Mouse (Mus musculus): Measurements from ENCODE around the gene Vps13c. TPM values are rescaled to one million over a fixed set of nuclear protein-coding genes. Genes with fewer than 3 reads are reported as not detected.

Gene Vps13c
- total RNA-seq, 2 experiments from 2014 or later, result 32.3 to 32.5 TPM

DNA sequence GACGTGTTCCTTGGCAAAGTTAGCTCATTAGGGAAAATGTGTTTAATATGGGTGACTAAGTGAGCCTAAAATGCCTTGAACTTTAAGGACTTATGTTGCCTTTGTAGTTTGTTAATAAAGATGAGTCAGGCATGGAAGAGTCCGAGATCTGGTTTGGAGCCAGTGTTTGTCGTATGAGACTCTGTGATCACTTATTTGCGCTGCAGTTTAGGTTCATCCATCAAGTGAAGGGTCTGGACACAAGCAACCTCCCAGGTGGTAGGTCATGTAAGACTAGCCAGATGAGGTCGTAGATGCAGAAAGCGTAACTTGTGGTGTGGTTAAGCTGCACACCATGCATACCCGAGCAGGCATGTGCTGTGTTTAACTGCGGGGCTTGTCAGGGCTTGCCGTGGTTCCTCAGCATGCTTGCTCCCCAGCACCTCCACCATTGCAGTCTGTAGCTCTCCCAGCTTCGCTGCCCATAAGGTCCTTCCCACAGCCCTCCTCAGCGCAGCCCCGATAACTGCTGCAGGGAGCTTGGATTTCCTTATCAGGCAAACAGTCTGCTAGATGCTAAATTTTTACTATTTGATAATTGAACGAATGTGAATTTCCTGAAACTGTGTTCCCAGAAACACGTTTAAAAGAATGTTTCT lies 37.0 kb downstream of the Vps13c start:
- DNase-seq (ENCODE audit: low spot score in 2 of 2), result no peak

DNA sequence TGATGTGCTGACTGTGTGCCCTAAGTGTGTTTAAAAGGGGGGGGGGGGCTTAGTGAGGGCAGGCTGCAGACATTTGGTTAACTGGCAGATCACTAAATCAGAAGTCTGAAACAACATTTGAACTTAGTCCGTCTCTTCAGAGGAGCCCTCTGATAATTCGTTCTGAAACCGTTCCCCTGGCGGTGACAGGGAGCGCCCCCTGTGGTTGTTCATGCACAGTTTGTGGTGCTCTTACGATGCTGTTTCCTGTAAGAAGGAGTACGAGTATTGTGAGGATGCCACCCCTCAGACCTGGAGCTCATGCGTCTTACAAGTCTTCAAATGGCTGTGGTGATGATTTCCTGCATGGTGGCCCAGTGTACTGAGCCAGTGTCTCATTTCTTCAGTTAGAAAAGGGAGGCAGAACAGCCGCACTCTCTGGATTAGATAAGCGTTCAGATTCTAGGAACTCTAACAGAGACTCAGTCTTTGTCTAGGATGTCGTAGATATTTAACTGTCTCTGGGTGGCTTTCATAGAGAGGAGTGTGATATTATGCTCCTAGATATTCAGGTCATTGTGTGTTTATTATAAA lies 38.1 kb downstream of the Vps13c start:
- no peak for DNase-seq (ENCODE audit: low spot score in 2 of 2)

DNA sequence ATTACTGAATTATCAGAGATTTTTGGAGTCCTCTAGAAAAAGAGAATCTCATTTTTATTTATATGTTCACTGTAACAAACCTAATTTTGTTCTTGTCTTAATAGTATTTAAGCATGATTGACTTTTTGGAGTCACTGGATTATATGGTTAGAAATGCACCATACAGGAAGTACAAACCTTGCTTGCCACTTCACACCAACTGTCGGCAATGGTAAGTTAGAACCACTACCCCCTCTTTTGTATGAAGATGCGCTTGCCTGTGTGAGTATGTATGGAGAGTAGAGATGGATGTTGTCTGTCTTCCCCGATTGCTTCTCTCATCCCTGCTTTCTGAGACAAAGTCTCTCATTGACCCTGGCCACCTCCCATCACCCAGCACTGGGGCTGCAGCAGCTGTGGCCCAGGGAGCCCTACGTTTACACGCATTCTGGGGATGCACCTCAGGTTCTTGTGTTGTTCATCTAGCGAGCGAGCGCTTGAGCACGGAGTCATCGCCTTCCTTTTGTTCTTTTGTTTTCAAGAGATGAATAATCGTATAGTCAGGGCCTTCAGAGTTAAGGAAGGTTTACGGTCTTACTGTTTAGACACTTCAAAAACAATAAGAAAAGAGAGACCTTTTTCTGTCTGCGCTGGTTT lies 43.3 kb downstream of the Vps13c start:
- no peak for DNase-seq (ENCODE audit: low spot score in 2 of 2)

DNA sequence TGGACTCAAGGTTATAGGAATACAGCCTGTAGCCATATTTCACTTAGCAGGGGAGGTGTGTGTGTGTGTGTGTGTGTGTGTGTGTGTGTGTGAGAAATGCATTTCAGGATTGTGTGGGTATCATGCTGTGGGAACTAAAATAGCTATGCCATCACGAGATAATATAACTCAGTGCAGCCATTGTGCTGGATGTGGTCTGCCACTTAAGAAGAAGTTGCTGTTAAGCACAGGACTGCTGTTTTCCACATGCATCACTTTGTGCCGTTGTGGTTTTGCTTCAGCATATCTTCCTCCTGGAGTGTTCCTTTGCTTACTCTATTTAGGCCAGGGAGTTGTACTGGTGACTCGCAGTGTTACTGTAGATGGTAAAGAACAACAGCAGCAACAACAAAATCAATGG lies 43.9 kb downstream of the Vps13c start:
- no peak for DNase-seq (ENCODE audit: low spot score in 2 of 2)

DNA sequence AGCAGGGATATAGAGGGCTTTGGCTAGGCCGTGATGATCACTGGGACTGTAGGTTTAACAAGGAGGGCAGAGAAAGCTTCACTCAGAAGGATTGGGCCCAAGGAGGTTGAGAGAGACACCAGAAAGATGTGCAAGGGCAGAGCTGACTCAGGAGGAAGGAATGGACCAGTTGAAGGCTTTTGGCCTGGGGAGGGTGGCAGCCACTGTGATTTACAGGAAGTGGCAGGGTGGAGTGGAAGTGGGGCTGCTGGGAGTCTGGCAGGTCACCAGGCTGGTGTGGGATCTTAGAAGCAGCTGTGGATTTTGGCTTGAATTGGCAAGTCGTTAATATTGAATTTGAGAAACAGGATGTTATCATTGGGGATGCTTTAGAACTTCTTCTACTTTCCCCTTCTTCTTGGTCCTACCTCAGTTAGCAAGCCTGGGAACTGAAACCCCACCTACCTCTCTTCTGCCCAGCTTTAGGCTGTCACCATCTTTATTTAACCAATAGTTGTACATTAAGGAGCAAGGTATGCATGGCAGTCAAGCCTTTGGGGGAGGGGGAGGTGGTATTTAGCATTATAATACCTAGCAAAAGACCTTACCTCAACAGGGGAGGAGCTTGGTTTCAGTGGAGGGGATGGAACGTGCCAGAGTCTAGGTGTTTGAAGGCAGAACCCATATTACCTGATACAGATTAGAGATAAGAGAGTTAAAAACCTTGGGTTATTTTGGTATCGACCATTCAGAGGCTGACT lies 47.0 kb downstream of the Vps13c start:
- no peak for DNase-seq (ENCODE audit: low spot score in 2 of 2)

DNA sequence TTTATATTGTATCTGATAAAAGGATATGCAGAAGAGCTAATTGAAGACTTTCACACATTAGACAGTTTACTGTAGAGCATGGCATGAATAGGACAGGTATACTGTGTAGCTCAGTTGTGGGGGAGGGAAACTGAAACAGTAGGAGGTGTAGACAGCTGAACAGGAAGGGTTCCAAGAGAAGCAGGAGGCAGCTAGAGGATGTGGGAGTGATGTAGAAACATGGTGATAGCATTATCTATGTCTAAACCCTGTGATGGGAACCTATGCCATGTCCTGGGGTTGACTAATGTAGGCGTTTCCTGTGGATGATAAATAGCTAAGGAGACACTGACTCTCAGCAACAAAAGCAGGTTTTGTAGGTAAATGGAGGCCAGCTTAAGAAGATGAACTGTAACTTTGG lies 53.3 kb downstream of the Vps13c start:
- no peak for DNase-seq (ENCODE audit: low spot score in 2 of 2)

DNA sequence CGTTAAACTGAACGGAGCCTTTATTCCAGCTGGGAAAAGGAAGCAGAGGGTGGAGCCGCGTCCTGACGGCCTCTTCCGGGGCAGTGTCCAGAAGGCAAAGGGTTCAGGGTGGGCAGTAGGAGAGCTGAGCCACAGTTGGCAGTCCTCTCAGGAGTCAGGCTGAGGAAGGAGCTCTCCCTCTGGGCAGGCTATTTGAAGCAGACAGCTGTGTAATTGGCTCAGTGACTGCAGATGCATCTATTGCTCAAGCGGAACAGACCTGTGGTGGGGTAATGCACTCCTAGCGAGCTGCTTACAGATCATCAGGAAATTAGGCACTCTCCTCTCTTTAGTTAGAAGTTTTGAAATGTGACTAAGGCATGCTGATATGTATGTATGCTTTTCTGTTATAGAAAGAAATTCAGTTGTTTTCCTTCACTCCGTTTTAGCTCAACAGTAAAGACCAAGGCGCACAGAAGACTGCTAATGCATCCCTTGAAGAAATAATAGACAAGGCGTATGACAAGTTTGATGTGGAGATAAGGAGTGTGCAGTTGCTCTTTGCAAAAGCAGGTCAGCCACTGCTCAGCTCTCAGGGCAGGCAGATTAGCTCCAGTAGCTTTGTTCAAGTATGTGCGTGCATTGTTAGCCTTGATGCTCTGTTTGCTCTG lies 56.6 kb downstream of the Vps13c start:
- no peak for DNase-seq (ENCODE audit: low spot score in 2 of 2)

DNA sequence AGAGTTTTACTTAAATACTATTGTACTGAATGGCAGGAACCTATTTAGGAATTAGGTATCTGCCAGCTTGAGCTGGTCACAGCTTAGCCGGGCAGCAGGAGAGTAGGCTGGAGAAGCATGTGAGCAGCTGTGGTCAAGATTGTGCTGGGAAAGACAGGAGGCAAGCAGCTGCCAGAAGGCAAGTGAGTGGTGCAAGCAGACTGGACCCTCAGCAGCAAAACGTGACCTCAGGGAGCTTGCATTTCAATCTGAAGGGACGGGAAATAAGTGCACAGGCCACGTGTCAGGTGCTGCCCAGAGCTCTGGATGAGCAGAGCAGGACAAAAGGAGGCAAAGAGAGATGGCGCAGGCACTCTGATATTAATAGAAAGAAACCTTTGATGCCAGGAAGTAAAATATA lies 60.2 kb downstream of the Vps13c start:
- DNase-seq (ENCODE audit: low spot score in 2 of 2), result no peak

DNA sequence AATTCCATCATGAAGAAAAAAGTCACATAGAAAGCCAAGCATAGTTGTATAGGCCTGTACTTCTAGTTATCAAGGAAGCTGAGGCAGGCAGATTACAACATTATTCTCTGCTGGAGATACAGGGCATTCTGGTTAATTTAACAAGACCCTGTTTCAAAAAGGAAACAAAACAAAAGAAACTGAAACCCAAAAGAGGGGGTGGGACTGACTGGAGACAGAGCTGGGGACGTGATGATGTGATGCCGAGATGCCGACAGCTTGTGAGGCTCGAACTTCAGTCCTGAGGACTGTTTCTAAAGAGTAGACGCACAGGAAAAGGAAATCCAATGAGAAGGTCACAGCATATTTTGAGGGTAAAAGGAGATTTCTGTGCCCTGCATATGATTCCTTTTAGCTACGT lies 64.2 kb downstream of the Vps13c start:
- DNase-seq (ENCODE audit: low spot score in 2 of 2), result no peak

DNA sequence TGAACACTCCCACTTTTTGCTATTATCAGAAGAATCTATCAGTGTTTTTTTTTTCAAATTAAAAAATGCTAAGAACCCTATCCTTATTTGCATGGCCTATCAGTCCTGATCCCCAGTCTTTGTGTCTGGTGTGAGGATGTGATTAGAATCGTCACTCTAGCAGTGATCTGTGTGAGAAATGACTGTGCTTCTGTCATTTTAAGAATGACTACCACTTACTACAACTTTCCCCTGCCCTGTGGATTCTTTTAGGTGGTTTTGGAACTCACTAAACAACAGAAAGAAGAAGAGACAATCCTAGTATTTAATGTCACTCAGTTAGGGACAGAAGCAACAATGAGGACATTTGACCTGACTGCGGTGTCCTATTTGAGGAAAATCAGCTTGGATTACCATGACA lies 65.3 kb downstream of the Vps13c start:
- DNase-seq (ENCODE audit: low spot score in 2 of 2), result no peak

DNA sequence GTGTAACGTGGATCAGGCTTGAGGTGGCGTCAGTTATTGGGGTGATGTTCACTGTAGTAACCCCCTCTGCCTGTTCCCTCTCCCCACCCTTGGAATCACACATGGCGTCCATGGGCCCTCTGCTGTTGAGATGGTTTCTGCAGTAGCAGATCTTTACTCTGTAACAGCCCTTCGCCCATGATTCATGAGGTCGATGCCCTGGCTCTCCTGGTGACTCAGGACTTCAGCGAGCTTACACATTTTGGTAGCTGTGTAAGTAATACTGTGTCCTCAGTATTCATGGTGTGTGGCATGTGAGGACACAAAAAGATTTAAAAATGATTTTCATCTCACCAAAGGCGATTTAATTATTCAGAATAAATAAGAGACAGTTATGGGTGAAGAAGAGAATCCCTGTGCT lies 74.5 kb downstream of the Vps13c start:
- DNase-seq (ENCODE audit: low spot score in 2 of 2), result no peak

DNA sequence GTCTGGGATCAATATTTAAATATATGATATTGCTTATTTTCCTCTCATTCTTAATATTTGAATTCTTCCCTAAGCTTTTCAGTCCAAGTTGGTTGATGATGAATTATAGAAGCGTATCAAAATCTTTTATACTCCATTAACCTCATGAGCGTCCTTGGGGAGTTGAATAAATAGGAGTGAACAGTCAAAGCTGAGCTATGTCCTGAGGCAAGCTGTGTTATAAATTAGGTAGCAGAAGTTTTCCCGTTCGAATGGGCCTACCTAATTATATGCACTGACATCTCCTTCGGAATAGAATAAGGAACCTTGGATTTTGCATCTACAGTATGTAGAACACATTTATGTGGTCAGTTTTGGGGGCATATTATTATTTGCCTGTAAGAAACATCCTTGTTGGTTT lies 82.2 kb downstream of the Vps13c start:
- no peak for DNase-seq (ENCODE audit: low spot score in 2 of 2)

DNA sequence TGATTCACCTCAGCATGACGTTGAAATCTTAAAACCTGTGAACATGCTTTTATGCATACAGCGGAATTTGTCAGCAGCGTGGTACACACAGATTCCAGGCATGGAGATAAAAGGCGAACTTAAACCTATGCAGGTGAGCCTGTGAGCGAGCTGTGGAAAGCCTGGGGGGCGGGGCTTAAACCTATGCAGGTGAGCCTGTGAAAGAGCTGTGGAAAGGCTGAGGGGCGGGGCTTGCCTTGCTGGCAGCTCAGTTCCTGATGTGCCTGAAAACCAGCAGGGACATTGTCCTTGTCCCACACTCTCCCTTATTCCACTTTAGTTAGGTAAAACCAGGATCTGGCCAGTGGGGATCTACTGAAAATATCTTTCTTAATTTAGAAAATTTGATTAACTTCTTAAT lies 90.4 kb downstream of the Vps13c start:
- DNase-seq (ENCODE audit: low spot score in 2 of 2), result no peak

DNA sequence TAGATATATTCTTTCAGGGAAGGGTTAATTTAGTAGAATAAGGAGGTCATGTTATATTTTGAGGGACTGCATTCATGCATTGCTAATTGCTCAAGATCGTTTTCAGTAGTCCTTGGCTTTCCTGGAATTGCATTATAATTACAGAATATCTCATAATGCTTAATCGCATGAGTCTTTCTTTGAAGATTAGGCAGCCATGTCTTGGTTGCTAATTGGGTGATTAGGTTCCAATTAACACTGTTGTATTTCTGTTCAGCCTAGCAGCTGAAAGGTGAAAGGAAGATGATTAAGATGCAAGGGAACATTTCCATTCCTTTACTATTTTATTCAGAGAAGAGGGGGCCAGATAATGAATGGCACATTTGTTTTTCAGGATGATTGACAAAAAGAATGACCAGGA lies 97.1 kb downstream of the Vps13c start:
- no peak for DNase-seq (ENCODE audit: low spot score in 2 of 2)

DNA sequence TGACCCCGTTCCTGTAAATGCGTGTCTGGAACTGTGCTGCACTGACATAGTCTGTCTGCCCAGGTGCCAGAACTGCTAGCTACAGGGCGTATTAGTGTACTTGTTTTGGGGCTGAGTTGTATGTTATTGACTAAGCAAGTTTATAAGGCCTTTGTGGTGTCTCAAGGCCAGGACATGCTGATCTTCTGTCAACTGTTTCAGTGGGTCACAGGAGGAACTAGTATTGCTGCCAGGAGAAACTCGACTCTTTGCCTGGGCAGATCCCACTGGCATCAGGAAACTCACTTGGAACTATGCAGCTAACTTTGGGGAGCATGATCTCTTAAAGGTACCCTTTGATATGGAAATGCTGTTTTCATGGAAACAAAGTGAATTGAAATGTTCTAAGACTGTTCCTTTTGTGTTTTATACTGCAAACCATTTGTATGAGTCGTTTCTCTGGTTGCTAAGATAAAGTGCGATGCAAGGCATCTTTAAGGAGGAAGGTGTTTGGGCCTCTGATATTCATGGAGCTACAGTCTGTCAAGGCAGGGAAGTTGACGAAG lies 115.3 kb downstream of the Vps13c start:
- no peak for DNase-seq (ENCODE audit: low spot score in 2 of 2)

DNA sequence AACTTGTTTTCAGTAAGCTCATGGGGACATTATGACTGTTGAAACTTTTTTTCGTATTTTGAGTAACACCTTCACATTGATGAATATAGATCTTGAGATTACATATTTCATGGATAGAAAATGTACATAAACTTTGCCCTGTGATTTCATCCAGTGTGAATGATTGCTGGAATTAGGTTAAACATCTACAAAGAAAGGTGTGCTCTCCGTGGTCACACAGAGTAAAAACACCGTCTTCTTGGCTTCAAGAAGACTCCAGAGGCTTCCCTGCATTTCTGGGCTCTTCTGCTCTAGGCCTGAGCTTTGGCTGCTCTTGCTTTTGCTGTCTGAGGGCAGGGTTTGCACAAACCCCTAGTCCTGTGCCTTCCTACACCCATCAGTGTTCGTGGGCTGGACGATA lies 121.8 kb downstream of the Vps13c start:
- DNase-seq (ENCODE audit: low spot score in 2 of 2), result no peak

DNA sequence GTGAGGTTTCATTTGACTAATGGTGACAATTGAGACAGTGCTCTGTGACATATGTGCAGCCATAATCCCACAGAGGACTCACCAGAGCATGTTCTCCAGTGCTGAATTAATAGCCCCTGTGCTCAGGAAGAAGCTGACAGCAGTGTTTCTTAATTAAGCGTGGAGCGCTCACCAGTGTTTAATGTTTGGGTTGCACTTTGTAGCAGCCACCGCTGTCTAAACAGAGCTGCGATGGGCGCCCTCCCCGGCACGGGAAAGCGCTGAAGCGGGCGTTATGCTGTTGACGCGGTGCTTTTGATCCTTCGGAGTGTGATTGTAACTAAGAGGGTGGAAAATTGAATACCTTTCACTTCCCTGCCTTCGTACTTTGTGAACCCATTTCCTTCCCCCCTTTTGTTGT lies 125.7 kb downstream of the Vps13c start:
- no peak for DNase-seq (ENCODE audit: low spot score in 2 of 2)

DNA sequence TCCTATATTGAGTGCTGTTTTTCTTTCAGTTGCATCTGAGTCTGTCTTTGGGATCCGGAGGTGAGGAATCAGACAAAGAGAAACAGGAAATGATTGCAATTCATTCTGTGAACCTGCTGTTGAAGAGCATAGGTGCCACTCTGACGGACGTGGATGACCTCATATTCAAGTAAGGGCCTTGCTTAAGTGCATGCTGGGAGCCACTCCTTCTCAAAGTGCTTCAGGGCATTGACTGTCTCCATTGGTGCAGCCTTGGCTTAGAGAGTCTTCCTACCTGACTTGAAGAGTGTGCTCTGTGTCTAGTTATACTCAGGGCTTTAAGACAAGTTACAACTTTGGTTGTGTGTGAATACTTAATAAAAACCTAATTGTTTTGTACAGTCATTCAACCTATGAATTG lies 126.8 kb downstream of the Vps13c start:
- DNase-seq (ENCODE audit: low spot score in 2 of 2), result no peak

DNA sequence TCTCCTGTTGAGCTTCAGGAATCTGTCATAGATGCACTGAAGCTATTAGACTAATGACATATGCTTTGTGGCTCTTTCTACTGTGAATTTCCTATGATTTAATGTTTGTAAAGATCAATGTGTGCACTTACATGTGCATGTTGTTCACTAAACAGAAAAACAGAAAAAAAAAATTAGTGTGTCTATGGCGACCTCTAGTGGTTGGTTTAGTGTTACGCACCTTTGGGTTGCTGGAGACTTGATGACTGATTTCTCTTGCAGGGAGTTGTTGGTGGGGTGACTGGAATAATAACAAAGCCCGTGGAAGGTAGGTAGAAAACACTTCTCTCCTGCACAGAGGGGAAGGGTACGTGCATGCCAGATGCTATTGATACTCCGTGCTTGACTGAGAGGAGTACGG lies 133.3 kb downstream of the Vps13c start:
- no peak for DNase-seq (ENCODE audit: low spot score in 2 of 2)

DNA sequence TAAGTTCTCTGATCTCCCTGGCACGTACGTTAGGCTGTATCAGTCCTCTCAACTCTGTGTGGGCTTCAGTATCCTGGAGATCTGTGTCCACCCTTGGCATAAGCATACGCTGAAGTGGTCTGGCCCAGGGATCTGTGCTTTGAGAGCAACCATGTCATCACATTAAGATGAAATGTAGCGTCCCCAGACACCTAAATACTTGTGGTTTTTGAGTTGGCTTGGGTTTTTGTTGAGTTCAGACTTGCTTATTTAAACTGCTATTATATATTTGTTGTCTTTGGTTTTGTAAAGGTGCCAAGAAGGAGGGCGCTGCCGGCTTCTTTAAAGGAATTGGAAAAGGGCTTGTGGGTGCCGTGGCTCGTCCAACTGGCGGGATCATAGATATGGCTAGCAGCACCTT lies 135.3 kb downstream of the Vps13c start:
- no peak for DNase-seq (ENCODE audit: low spot score in 2 of 2)

DNA sequence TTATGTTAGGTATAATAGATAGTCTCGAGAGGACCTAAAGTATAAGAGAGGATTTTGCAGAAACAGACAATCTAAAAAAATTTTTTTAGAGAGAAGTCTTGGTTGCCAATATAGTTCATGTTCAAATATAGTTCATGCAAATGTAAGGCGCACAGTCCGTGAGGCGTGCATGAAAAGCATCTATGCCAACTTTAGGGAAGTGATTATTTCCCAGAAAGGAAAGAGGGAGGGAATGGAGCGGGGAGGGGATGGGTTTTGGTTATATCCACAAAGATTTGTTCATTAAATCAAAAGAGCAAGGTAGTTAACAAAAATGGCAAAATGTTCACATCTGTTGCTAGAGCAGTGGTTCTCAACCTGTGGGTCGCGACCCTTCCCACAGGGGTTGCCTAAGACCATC lies 166.4 kb downstream of the Vps13c start:
- no peak for DNase-seq (ENCODE audit: low spot score in 2 of 2)

DNA sequence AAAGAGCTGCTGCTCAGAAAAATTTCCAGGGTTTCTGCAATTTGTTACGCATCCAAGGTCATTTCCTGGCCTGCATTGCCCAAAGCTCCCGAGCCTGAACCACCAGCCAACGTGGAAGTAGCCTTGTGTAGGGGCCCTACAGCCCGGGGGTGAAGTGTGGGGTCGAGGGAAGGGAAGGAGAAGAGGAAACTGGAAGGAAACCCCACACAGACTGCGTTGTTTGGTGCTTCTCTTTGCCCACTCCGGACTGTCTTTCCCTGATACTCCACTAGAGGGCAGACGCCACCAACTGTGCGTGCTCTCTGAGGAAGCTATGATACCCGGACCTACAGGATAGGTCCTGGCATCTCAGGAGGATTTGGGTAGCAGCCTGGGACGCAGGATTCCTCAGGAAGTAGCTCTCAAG lies 174.8 kb downstream of the Vps13c start:
- DNase-seq (ENCODE audit: low spot score in 2 of 2), result peak; percentile 54 to 57
